10 mouse cellular contexts compared by ENCODE assay signal in genomic region chr11:33204329-33204705, GRCm38 (mm10). TPM values are rescaled to one million over a fixed set of nuclear protein-coding genes. Genes with fewer than 3 reads are reported as not detected.
DNase-seq lines count a peak whose midpoint lies in the region; ATAC-seq and TF ChIP-seq lines count a peak whose summit lies in the region.
"Had no signal": no experiment of that assay in that cellular context is flagged by ENCODE, and none has a peak within 500 bp of the region (broad histone marks: within the 10 kb centered on the region; RNA-seq: fewer than 3 reads in every experiment).

No protein-coding gene starts in this region.

- 1% methylated on average over 18 of the region's 18 CpGs for WGBS in intestine, embryonic 14.5 days
- WGBS in intestine, postnatal 0 days, result 2% methylated on average over 18 of the region's 18 CpGs
- 1% methylated on average over 18 of the region's 18 CpGs for WGBS in midbrain, embryonic 15.5 days

- no peak for TF ChIP-seq CTCF in intestine, postnatal 0 days (IDR thresholded peaks at IDR 0.05; ENCODE audit: low read depth)

- peaks cover 15% of the 10 kb centered on the region; the same call in 1 of the 2 replicates for H3K4me1 ChIP-seq in intestine, embryonic 14.5 days (replicated peaks; ENCODE audit: control insufficient read depth, insufficient read depth, low read length)
- peaks cover 5% of the 10 kb centered on the region; the same call in 1 of the 2 replicates for H3K4me1 ChIP-seq in intestine, postnatal 0 days (replicated peaks; ENCODE audit: control insufficient read depth, insufficient read depth, low read length)
- peaks cover 30% of the 10 kb centered on the region for H3K4me1 ChIP-seq in midbrain, embryonic 15.5 days

- intact Hi-C loops in heart, postnatal 36 days (cut with DNase I), result no loop called here
- intact Hi-C loops in left cerebral cortex, postnatal 25 days (cut with DNase I), result no loop called here

- H3K9me3 ChIP-seq in intestine, embryonic 14.5 days (ENCODE audit: control insufficient read depth, low read length), result no peaks in the 10 kb centered on the region
- no peaks in the 10 kb centered on the region for H3K9me3 ChIP-seq in intestine, postnatal 0 days (ENCODE audit: control insufficient read depth)
- no peaks in the 10 kb centered on the region for H3K9me3 ChIP-seq in midbrain, embryonic 15.5 days
- H3K9me3 ChIP-seq: liver, embryonic 13.5 days had no signal

- H3K4me3 ChIP-seq in intestine, embryonic 14.5 days (ENCODE audit: low read depth, low read length), result 0 out of 2 replicates have a peak overlapping the region, but pooled peaks have one; percentile 22
- H3K4me3 ChIP-seq in intestine, postnatal 0 days (ENCODE audit: low read depth, low read length), result no peak overlapping the region
- peak overlapping the region; percentile 14; the same call in 1 of the 2 replicates for H3K4me3 ChIP-seq in midbrain, embryonic 15.5 days

- H3K27ac ChIP-seq in intestine, embryonic 14.5 days (ENCODE audit: low read depth), result no peak overlapping the region
- H3K27ac ChIP-seq in intestine, postnatal 0 days (ENCODE audit: low read depth, low read length), result no peak overlapping the region
- no peak overlapping the region for H3K27ac ChIP-seq in midbrain, embryonic 15.5 days
- H3K27ac ChIP-seq: liver, embryonic 13.5 days had no signal

- H3K4me2 ChIP-seq in intestine, embryonic 14.5 days (ENCODE audit: low read length), result no peak overlapping the region
- no peak overlapping the region for H3K4me2 ChIP-seq in intestine, postnatal 0 days (replicated peaks; ENCODE audit: low read depth)
- H3K4me2 ChIP-seq in midbrain, embryonic 15.5 days, result no peak overlapping the region

- peak; percentile 77 for DNase-seq in intestine, embryonic 14.5 days (ENCODE audit: low spot score)
- peak; percentile 27 for DNase-seq in embryo, embryonic 10 days (ENCODE audit: low spot score)
- peak; percentile 8 to 31 for DNase-seq in heart, postnatal 36 days
- DNase-seq in left cerebral cortex, postnatal 25 days (ENCODE audit: low spot score in 2 of 2), result no peak
- DNase-seq in testis, postnatal 10 days (ENCODE audit: low spot score), result no peak
- DNase-seq: liver, embryonic 13.5 days had no signal

- H3K27me3 ChIP-seq in intestine, embryonic 14.5 days (replicated peaks; ENCODE audit: control insufficient read depth, insufficient read depth, low read length), result peaks cover 89% of the 10 kb centered on the region
- H3K27me3 ChIP-seq in intestine, postnatal 0 days (replicated peaks; ENCODE audit: control insufficient read depth, insufficient read depth, low read length), result peaks cover 81% of the 10 kb centered on the region
- H3K27me3 ChIP-seq in midbrain, embryonic 15.5 days (replicated peaks), result peaks cover 71% of the 10 kb centered on the region
- H3K27me3 ChIP-seq: CH12.LX had no signal

- no peak overlapping the region for H3K9ac ChIP-seq in intestine, embryonic 14.5 days (ENCODE audit: low read length)
- no peak overlapping the region for H3K9ac ChIP-seq in intestine, postnatal 0 days (ENCODE audit: low read depth, low read length)
- H3K9ac ChIP-seq in midbrain, embryonic 15.5 days, result no peak overlapping the region
- H3K9ac ChIP-seq: liver, embryonic 13.5 days had no signal

- H3K36me3 ChIP-seq in intestine, embryonic 14.5 days (ENCODE audit: control insufficient read depth, insufficient read depth, low read length), result no peaks in the 10 kb centered on the region
- H3K36me3 ChIP-seq in intestine, postnatal 0 days (ENCODE audit: control insufficient read depth, insufficient read depth), result no peaks in the 10 kb centered on the region; the same call in 1 of the 2 replicates
- H3K36me3 ChIP-seq in midbrain, embryonic 15.5 days (replicated peaks), result no peaks in the 10 kb centered on the region
- H3K36me3 ChIP-seq: liver, embryonic 13.5 days had no signal

- ATAC-seq in intestine, embryonic 14.5 days (replicated peaks; ENCODE audit: low FRiP score, low TSS enrichment, low read depth), result no peak
- ATAC-seq in intestine, postnatal 0 days, result no peak
- no peak for ATAC-seq in midbrain, embryonic 15.5 days (replicated peaks)
- ATAC-seq in CD4-positive, CD25-positive, alpha-beta regulatory T cell, adult 4 months, result no peak

RNA-seq across cellular contexts. Expression of gene Tlx3, which starts 0.9 kb away (rescaled TPM):
- 0.15 and 0.19 TPM in 2 replicates for polyA plus RNA-seq in intestine, embryonic 14.5 days (2014; fragmentation: Nextera tagmentation; extraction: Ambion mirVana)
- not detected in 2 replicates for polyA plus RNA-seq in intestine, postnatal 0 days (2015; fragmentation: Nextera tagmentation; extraction: Ambion mirVana)
- not detected for total RNA-seq in heart, postnatal 36 days (2021)
- polyA plus RNA-seq in midbrain, embryonic 15.5 days (2015; fragmentation: Nextera tagmentation; extraction: Ambion mirVana), result 1.1 and 3.2 TPM in 2 replicates
- polyA plus RNA-seq in CD4-positive, CD25-positive, alpha-beta regulatory T cell, adult 4 months (2017; shearing (Covaris generic)), result not detected
- total RNA-seq in left cerebral cortex, postnatal 25 days (2021), result not detected
- total RNA-seq: CH12.LX had no signal
- polyA plus RNA-seq: liver, embryonic 13.5 days had no signal

RNA-seq across cellular contexts. Expression of gene Npm1, which starts 41.3 kb away (rescaled TPM):
- 1,263 and 1,282 TPM in 2 replicates for polyA plus RNA-seq in intestine, embryonic 14.5 days (2014; fragmentation: Nextera tagmentation; extraction: Ambion mirVana)
- polyA plus RNA-seq in intestine, postnatal 0 days (2015; fragmentation: Nextera tagmentation; extraction: Ambion mirVana), result 296 and 303 TPM in 2 replicates
- total RNA-seq in heart, postnatal 36 days (2021), result 100 to 1,000 TPM; 132 to 163 TPM
- polyA plus RNA-seq in midbrain, embryonic 15.5 days (2015; fragmentation: Nextera tagmentation; extraction: Ambion mirVana), result 375 and 382 TPM in 2 replicates
- polyA plus RNA-seq in CD4-positive, CD25-positive, alpha-beta regulatory T cell, adult 4 months (2017; shearing (Covaris generic)), result 1,000 to 10,000 TPM; 1,268 to 1,417 TPM
- 100 to 1,000 TPM; 148 to 151 TPM for total RNA-seq in left cerebral cortex, postnatal 25 days (2021)

RNA-seq across cellular contexts. Expression of gene Fgf18, which starts 57.1 kb away (rescaled TPM):
- polyA plus RNA-seq in intestine, embryonic 14.5 days (2014; fragmentation: Nextera tagmentation; extraction: Ambion mirVana), result 1.5 and 2.1 TPM in 2 replicates
- 1.1 TPM in 2 replicates for polyA plus RNA-seq in intestine, postnatal 0 days (2015; fragmentation: Nextera tagmentation; extraction: Ambion mirVana)
- 1 to 10 TPM; 2.8 to 3.1 TPM for total RNA-seq in heart, postnatal 36 days (2021)
- polyA plus RNA-seq in midbrain, embryonic 15.5 days (2015; fragmentation: Nextera tagmentation; extraction: Ambion mirVana), result 3.8 and 5.0 TPM in 2 replicates
- not detected for polyA plus RNA-seq in CD4-positive, CD25-positive, alpha-beta regulatory T cell, adult 4 months (2017; shearing (Covaris generic))
- total RNA-seq in left cerebral cortex, postnatal 25 days (2021), result 1 to 10 TPM; 3.2 to 3.5 TPM
- total RNA-seq: CH12.LX had no signal

Comparison
In these comparisons a context has a peak if more than half of its experiments do, and no peak if none do; other contexts are left out.
1. DNase-seq: peak in intestine, embryonic 14.5 days (single experiment), embryo, embryonic 10 days (single experiment) and heart, postnatal 36 days (2 of 2); none in left cerebral cortex, postnatal 25 days (0 of 2) and testis, postnatal 10 days (single experiment).